In genomic region chr2:28538817-28539128, GRCm38 (mm10) we compare ENCODE assay signal across 8 mouse cellular contexts. TPM values are rescaled to one million over a fixed set of nuclear protein-coding genes. Genes with fewer than 3 reads are reported as not detected.
DNase-seq lines count a peak whose midpoint lies in the region; ATAC-seq and TF ChIP-seq lines count a peak whose summit lies in the region.
"Had no signal": no experiment of that assay in that cellular context is flagged by ENCODE, and none has a peak within 500 bp of the region (broad histone marks: within the 10 kb centered on the region; RNA-seq: fewer than 3 reads in every experiment).

No protein-coding gene starts in this region.

- peak overlapping the region; percentile 28 for H3K27ac ChIP-seq in embryonic fibroblast, embryonic 13.5 days (ENCODE audit: insufficient read depth, low read length)
- H3K27ac ChIP-seq in limb, embryonic 11.5 days (replicated peaks; ENCODE audit: low read depth, low read length): peak overlapping the region; percentile 79
- H3K27ac ChIP-seq: liver, embryonic 12.5 days had no signal

- no peak overlapping the region for H3K4me3 ChIP-seq in embryonic fibroblast, embryonic 13.5 days (ENCODE audit: insufficient read depth, low read length)
- H3K4me3 ChIP-seq in limb, embryonic 11.5 days (ENCODE audit: low read depth, low read length): no peak overlapping the region
- H3K4me3 ChIP-seq: liver, embryonic 12.5 days had no signal

- DNase-seq in retina, postnatal 1 day: peak; percentile 48
- DNase-seq in retina, embryonic 14.5 days (ENCODE audit: low spot score): no peak
- no peak for DNase-seq in limb, embryonic 11.5 days (ENCODE audit: low spot score)
- DNase-seq in testis, postnatal 10 days (ENCODE audit: low spot score): no peak
- no peak for DNase-seq in adrenal gland, postnatal 4 days (ENCODE audit: low spot score in 2 of 2)
- no peak for DNase-seq in right cerebral cortex, postnatal 14 days

- no peak overlapping the region for H3K9ac ChIP-seq in limb, embryonic 11.5 days (ENCODE audit: low read length)
- H3K9ac ChIP-seq: liver, embryonic 12.5 days had no signal

- H3K9me3 ChIP-seq in limb, embryonic 11.5 days (ENCODE audit: control insufficient read depth, low read length): no peaks in the 10 kb centered on the region
- H3K9me3 ChIP-seq: liver, embryonic 12.5 days had no signal

- ATAC-seq in limb, embryonic 11.5 days (ENCODE audit: insufficient number of reproducible peaks, low FRiP score, low TSS enrichment, low read depth): no peak
- ATAC-seq: liver, embryonic 12.5 days had no signal

- TF ChIP-seq CTCF in embryonic fibroblast, embryonic 13.5 days (IDR thresholded peaks at IDR 0.05; ENCODE audit: borderline replicate concordance, insufficient read depth, low read length): no peak

- H3K36me3 ChIP-seq in limb, embryonic 11.5 days (ENCODE audit: control insufficient read depth, insufficient read depth, low read length): peaks cover 12% of the 10 kb centered on the region; the same call in 1 of the 2 replicates
- H3K36me3 ChIP-seq: liver, embryonic 12.5 days had no signal

- no peak overlapping the region for H3K4me2 ChIP-seq in limb, embryonic 11.5 days (ENCODE audit: low read depth, severe bottlenecking)
- H3K4me2 ChIP-seq: liver, embryonic 12.5 days had no signal

- no peak for TF ChIP-seq POLR2A in embryonic fibroblast, embryonic 13.5 days (IDR thresholded peaks at IDR 0.05; ENCODE audit: low read depth, low read length)

- whole genome bisulfite sequencing in limb, embryonic 11.5 days: 56% methylated on average over 1 of the region's 1 CpGs

- no peaks in the 10 kb centered on the region for H3K27me3 ChIP-seq in limb, embryonic 11.5 days (ENCODE audit: control insufficient read depth, insufficient read depth, low read length)

- peaks cover 26% of the 10 kb centered on the region for H3K4me1 ChIP-seq in embryonic fibroblast, embryonic 13.5 days (ENCODE audit: control insufficient read depth, insufficient read depth, low read length)
- H3K4me1 ChIP-seq in limb, embryonic 11.5 days (ENCODE audit: control insufficient read depth, insufficient read depth, low read length): peaks cover 50% of the 10 kb centered on the region

RNA-seq across cellular contexts. Expression of gene Cel, which starts 24.4 kb away (rescaled TPM):
- polyA plus RNA-seq in embryonic fibroblast, embryonic 13.5 days (2011; ENCODE audit: insufficient read length, low read depth, missing spikeins): not detected in 2 replicates
- not detected in 2 replicates for polyA plus RNA-seq in limb, embryonic 11.5 days (2014; fragmentation: Nextera tagmentation; extraction: Ambion mirVana)
- total RNA-seq in adrenal gland, postnatal 4 days (2021): 1,000 to 10,000 TPM in 1 of 2 experiments, under 1 TPM in 1; 0.42 to 1,494 TPM
- polyA plus RNA-seq: liver, embryonic 12.5 days had no signal

RNA-seq across cellular contexts. Expression of gene Ralgds, which starts 25.8 kb away (rescaled TPM):
- polyA plus RNA-seq in embryonic fibroblast, embryonic 13.5 days (2011; ENCODE audit: insufficient read length, low read depth, missing spikeins): 26.5 and 36.9 TPM in 2 replicates
- 37.3 and 43.1 TPM in 2 replicates for polyA plus RNA-seq in limb, embryonic 11.5 days (2014; fragmentation: Nextera tagmentation; extraction: Ambion mirVana)
- 10 to 100 TPM; 65.0 to 67.0 TPM for total RNA-seq in adrenal gland, postnatal 4 days (2021)

RNA-seq across cellular contexts. Expression of gene Gm10134, which starts 32.9 kb away (rescaled TPM):
- not detected in 2 replicates for polyA plus RNA-seq in embryonic fibroblast, embryonic 13.5 days (2011; ENCODE audit: insufficient read length, low read depth, missing spikeins)
- polyA plus RNA-seq in limb, embryonic 11.5 days (2014; fragmentation: Nextera tagmentation; extraction: Ambion mirVana): not detected in 2 replicates
- 1 to 10 TPM; 3.4 to 5.2 TPM for total RNA-seq in adrenal gland, postnatal 4 days (2021)

RNA-seq across cellular contexts. Expression of gene Gbgt1, which starts 42.1 kb away (rescaled TPM):
- polyA plus RNA-seq in embryonic fibroblast, embryonic 13.5 days (2011; ENCODE audit: insufficient read length, low read depth, missing spikeins): not detected in 2 replicates
- not detected in 2 replicates for polyA plus RNA-seq in limb, embryonic 11.5 days (2014; fragmentation: Nextera tagmentation; extraction: Ambion mirVana)
- 1 to 10 TPM; 8.2 to 8.3 TPM for total RNA-seq in adrenal gland, postnatal 4 days (2021)

RNA-seq across cellular contexts. Expression of gene Gtf3c5, which starts 44.8 kb away (rescaled TPM):
- polyA plus RNA-seq in embryonic fibroblast, embryonic 13.5 days (2011; ENCODE audit: insufficient read length, low read depth, missing spikeins): 15.1 and 23.1 TPM in 2 replicates
- 48.6 and 48.9 TPM in 2 replicates for polyA plus RNA-seq in limb, embryonic 11.5 days (2014; fragmentation: Nextera tagmentation; extraction: Ambion mirVana)
- total RNA-seq in adrenal gland, postnatal 4 days (2021): 10 to 100 TPM; 27.0 to 28.3 TPM
